Mouse (Mus musculus) gonadal fat pad, adult 2 months (tissue): ENCODE data around the gene Slc35e2. TPM values are rescaled to one million over a fixed set of nuclear protein-coding genes. Genes with fewer than 3 reads are reported as not detected.
"Not testable (repeated sequence)": the region's sequence is repeated elsewhere in the genome, so short reads cannot be mapped to it uniquely, and the experiment has no call there.

Experiments
- DNase-seq: peaks from one replicate; pipeline ENCODE4 v3.0.0-alpha.2; 2012; ENCODE audit warnings: low read depth
- polyA plus RNA-seq: library from polyadenylated mRNA; depleted of rRNA; stranded (reverse); fragments of >200 nt; gene quantifications from 2 replicates; pipeline ENCODE4 v1.2.3, GENCODE M21; 2012; rRNA removed

The Slc35e2 gene
- 29.2 and 40.0 TPM in 2 replicates for polyA plus RNA-seq

GRCm38 (mm10) chr4:155601091-155601996 lies at the start of gene Slc35e2:
Gene Slc35e2, plus strand, starts transcription at chr4:155601416.
- DNase-seq = no peak

- DNase-seq = no peak
Observed at GRCm38 (mm10) chr4:155552917-155553532, 48.2 kb upstream of the Slc35e2 start.

- DNase-seq = no peak
Observed at GRCm38 (mm10) chr4:155554880-155555279, 46.3 kb upstream of the Slc35e2 start.

DNA sequence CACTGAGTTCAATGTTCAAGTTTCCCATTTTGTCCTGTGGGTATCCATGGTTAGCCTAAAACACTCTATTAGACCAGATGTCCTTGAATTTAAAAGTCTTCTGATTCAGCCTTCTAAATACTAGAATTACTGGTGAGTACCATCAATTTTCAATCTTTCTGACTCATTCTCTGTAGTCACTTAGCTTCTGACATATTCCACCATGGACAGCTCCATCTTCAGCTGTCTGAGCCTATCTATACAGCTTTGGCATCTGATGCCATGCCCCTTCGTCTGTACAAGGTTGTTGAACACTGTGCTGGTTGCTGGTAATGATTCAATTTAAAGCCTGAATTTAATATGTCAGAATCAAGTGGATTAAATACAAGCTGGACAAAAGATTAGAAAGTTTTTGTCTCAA lies 45.8 kb upstream of the Slc35e2 start:
- no peak for DNase-seq

GRCm38 (mm10) chr4:155559454-155559853 lies 41.8 kb upstream of the Slc35e2 start:
- no peak for DNase-seq

DNA sequence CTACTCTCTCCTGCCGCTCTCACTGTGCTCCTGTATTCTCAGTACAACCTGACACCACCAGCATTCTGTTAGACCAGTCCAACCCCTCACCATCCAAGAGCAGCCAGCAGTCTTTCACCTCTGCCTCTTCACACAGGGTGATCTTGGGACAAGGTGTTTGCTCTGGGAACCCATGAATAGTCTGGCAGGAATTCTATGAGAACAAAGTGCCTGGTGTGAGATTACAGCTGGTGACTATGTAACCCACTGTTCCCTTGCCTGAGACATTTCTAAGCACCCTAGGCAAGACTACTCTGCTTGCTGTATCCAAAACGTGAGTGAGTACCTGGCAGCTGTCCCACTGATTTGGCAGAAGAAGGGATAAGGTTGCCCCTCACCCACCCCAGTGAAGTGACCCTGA lies 40.3 kb upstream of the Slc35e2 start:
- no peak for DNase-seq

GRCm38 (mm10) chr4:155561661-155562442 lies 39.4 kb upstream of the Slc35e2 start, which contains the start of gene Nadk:
Gene Nadk, plus strand, starts transcription at chr4:155562378.
- DNase-seq = no peak

- no peak for DNase-seq
Observed at GRCm38 (mm10) chr4:155562725-155563399, 38.4 kb upstream of the Slc35e2 start.

DNA sequence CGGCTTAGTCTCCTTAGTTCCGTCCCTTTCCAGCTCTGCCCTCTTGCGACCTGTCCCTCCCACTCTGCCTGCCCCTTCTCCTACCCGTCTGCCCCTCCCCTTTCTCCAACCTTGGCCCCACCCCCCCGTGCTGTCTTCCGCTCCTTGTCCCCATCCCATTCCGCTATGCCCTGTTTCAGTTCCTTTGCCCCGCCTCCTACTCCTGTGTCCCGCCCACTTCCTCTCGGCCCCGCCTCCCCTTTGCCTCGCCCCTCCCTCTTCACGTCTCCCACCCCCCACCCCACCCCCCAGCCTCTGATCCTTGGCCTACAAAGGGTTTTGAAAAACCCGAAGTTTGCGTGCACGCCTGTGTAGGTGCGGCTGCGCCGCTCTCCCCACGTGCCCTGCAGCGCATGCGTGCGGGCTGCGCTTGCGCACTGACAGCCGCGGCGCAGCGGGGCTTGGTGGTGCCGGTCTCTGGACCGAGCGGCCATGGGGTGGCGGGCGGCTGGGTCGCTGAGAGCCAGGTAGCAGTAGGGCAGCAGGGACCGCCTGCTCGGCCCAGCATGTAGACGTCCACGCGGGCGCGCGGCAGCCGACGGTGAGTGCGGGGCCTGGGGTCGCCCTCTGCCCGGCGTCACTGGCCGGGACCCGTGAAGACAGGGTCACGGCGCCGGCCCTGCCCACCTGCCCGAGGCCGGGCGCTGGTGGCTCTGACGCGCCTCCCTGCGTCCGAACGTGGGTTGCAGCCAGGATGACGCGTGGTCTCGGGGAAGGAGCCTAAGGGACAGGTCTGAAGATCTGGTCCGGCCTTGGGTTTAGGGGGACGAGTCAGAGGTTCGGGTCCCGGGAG lies 37.6 kb upstream of the Slc35e2 start:
- DNase-seq = peak; percentile 72

- no peak for DNase-seq
Observed at GRCm38 (mm10) chr4:155564315-155565069, 36.7 kb upstream of the Slc35e2 start.

DNA sequence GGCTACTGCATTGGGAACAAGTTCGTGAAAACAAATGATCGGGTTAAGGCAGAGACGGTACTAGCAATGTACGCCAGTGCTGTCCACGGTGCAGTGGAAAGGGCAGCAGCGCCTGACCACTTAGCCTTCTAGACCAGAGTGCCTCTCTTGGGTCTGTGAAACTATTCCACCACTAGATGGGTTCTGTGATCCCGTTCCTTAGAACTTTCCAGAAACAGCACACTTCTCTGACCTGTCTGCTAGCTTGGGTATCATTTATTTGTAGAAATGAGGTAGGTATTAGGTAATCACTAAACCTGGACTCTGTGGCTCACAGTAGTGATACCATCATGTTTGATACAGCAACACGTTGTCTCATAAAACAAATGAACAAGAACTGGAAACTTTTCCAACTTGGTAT lies 34.7 kb upstream of the Slc35e2 start:
- DNase-seq = no peak

DNA sequence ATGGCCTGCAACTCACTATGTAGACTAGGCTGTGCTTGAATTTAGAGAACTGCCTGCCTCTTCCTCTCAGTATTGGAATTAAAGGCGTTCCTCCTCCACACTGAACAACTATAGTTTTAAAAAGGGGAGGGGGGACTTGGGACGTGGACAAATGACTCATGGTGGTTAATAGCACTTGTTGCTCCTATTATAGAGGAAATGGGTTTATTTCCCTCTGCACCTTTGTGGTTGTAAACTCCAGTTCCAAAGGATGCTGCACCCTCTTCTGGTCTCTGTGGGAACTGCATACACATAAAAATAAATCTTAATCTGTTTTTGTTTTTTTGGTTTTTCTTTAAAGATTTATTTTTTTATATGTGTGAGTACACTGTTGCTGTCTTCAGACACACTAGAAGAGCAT lies 33.0 kb upstream of the Slc35e2 start:
- DNase-seq = no peak

GRCm38 (mm10) chr4:155568632-155569370 lies 32.4 kb upstream of the Slc35e2 start:
- DNase-seq = no peak

DNA sequence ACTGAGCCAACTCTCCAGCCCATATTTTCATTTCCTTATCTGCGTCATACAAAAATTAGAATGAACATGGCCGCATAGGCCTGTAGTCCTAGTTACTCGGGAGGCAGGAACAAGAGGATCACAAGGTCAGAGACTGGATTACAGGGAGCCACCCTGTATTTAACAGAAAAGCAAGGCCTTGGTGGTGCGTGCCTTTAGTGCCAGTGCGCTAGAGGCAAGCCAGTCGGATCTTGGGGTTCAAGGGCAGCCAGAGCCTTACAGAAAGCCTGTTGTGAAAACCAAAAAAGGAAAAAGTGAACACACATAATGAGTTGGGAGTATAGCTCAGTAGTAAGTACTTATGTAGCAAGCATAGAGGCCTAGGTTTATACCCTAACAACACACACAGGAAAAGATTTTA lies 31.4 kb upstream of the Slc35e2 start:
- DNase-seq = no peak

DNA sequence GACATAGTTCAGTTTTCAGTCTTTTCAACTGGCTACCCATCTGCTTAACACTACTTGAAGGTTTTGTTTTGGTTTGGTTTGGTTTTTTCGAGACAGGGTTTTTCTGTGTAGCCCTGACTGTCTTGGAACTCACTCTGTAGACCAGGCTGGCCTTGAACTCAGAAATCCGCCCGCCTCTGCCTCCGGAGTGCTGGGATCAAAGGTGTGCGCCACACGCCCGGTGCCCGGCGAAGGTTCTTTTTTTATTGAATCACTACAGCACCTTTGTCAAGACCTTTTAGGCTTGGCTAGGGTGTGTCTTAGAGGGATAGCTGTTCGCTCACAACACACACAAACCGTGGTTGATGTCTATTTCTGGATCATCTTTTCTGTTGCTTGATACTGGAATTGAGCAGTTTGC lies 30.9 kb upstream of the Slc35e2 start:
- DNase-seq = not testable (repeated sequence)

- DNase-seq = no peak
Observed at GRCm38 (mm10) chr4:155571442-155571841, 29.8 kb upstream of the Slc35e2 start.

DNA sequence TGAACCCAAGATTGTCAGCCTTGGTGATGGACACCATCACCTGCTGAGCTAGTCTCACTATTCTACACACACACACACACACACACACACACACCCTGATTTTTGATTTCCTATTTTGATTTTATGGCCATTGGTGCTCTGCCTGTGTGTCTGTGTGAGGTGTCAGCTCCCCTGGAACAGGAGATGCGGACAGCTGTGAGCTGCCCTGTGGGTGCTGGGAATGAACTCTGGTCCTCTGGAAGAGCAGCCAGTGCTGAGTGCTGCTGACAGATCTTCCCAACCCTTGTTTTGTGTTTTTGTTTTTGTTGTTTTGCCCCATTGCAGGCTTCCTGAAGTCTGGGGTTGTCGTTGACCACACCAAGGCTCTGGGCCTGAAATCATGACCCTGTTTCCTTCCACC lies 28.1 kb upstream of the Slc35e2 start:
- no peak for DNase-seq

GRCm38 (mm10) chr4:155573876-155574275 lies 27.3 kb upstream of the Slc35e2 start:
- no peak for DNase-seq

- DNase-seq = no peak
Observed at GRCm38 (mm10) chr4:155574931-155575330, 26.3 kb upstream of the Slc35e2 start.
